Mouse (Mus musculus): Measurements from ENCODE around the gene Foxred2. TPM values are rescaled to one million over a fixed set of nuclear protein-coding genes. Genes with fewer than 3 reads are reported as not detected.

Foxred2 gene
- polyA plus RNA-seq (2012; rRNA removed): 1.0 and 4.0 TPM in 2 replicates

GRCm38 (mm10) chr15:77956404-77956901 is at the start of gene Foxred2:
TSS of gene Foxred2 (minus strand) at chr15:77956722.
- H3K36me3 ChIP-seq (ENCODE audit: control insufficient read depth, insufficient read depth, low read length): peaks cover 2% of the 10 kb centered on the region; the same call in 1 of the 2 replicates
- H3K4me1 ChIP-seq (ENCODE audit: control insufficient read depth, insufficient read depth, low read length): peaks cover 13% of the 10 kb centered on the region
- H3K27me3 ChIP-seq (ENCODE audit: control insufficient read depth, insufficient read depth, low read length): no peaks in the 10 kb centered on the region
- peak within 1 kb of the TSS; percentile 83 for H3K4me3 ChIP-seq (ENCODE audit: control insufficient read depth, low read depth, low read length)
- TF ChIP-seq POLR2A (IDR thresholded peaks at IDR 0.05; ENCODE audit: control insufficient read depth, low read depth, low read length) (peak; percentile 46), CTCF (IDR thresholded peaks at IDR 0.05; ENCODE audit: control insufficient read depth, insufficient read depth, insufficient replicate concordance, low read depth, low read length) (peak; percentile 29; the same call in 1 of the 2 replicates)
- no peak within 1 kb of the TSS for H3K27ac ChIP-seq (ENCODE audit: control insufficient read depth, insufficient read depth, low read depth, low read length)

- Histone ChIP-seq H3K4me3 (ENCODE audit: control insufficient read depth, low read depth, low read length) (no peak overlapping the region), H3K36me3 (ENCODE audit: control insufficient read depth, insufficient read depth, low read length) (no peaks in the 10 kb centered on the region), H3K27ac (ENCODE audit: control insufficient read depth, insufficient read depth, low read depth, low read length) (no peak overlapping the region), H3K27me3 (ENCODE audit: control insufficient read depth, insufficient read depth, low read length) (no peaks in the 10 kb centered on the region), H3K4me1 (ENCODE audit: control insufficient read depth, insufficient read depth, low read length) (peaks cover 20% of the 10 kb centered on the region)
- TF ChIP-seq CTCF (IDR thresholded peaks at IDR 0.05; ENCODE audit: control insufficient read depth, insufficient read depth, insufficient replicate concordance, low read depth, low read length): no peak
- TF ChIP-seq POLR2A (IDR thresholded peaks at IDR 0.05; ENCODE audit: control insufficient read depth, low read depth, low read length): peak; percentile 26; the same call in 1 of the 2 replicates
Measured at GRCm38 (mm10) chr15:78003929-78004328, 47.4 kb upstream of the Foxred2 start.

- H3K27ac ChIP-seq (ENCODE audit: control insufficient read depth, insufficient read depth, low read depth, low read length): no peak overlapping the region
- H3K4me3 ChIP-seq (ENCODE audit: control insufficient read depth, low read depth, low read length): no peak overlapping the region
- H3K4me1 ChIP-seq (ENCODE audit: control insufficient read depth, insufficient read depth, low read length): peaks cover 15% of the 10 kb centered on the region
- TF ChIP-seq CTCF (IDR thresholded peaks at IDR 0.05; ENCODE audit: control insufficient read depth, insufficient read depth, insufficient replicate concordance, low read depth, low read length): no peak
- TF ChIP-seq POLR2A (IDR thresholded peaks at IDR 0.05; ENCODE audit: control insufficient read depth, low read depth, low read length): no peak
- H3K36me3 ChIP-seq (ENCODE audit: control insufficient read depth, insufficient read depth, low read length): no peaks in the 10 kb centered on the region
- no peaks in the 10 kb centered on the region for H3K27me3 ChIP-seq (ENCODE audit: control insufficient read depth, insufficient read depth, low read length)
Measured at GRCm38 (mm10) chr15:78001400-78001799, 44.9 kb upstream of the Foxred2 start.

- Histone ChIP-seq H3K4me1 (ENCODE audit: control insufficient read depth, insufficient read depth, low read length) (no peaks in the 10 kb centered on the region), H3K27ac (ENCODE audit: control insufficient read depth, insufficient read depth, low read depth, low read length) (no peak overlapping the region), H3K36me3 (ENCODE audit: control insufficient read depth, insufficient read depth, low read length) (no peaks in the 10 kb centered on the region), H3K27me3 (ENCODE audit: control insufficient read depth, insufficient read depth, low read length) (no peaks in the 10 kb centered on the region), H3K4me3 (ENCODE audit: control insufficient read depth, low read depth, low read length) (no peak overlapping the region)
- TF ChIP-seq CTCF (IDR thresholded peaks at IDR 0.05; ENCODE audit: control insufficient read depth, insufficient read depth, insufficient replicate concordance, low read depth, low read length) (no peak), POLR2A (IDR thresholded peaks at IDR 0.05; ENCODE audit: control insufficient read depth, low read depth, low read length) (no peak)
Measured at GRCm38 (mm10) chr15:77988541-77988940, 32.0 kb upstream of the Foxred2 start.

GRCm38 (mm10) chr15:77983391-77983790 is 26.9 kb upstream of the Foxred2 start:
- TF ChIP-seq POLR2A (IDR thresholded peaks at IDR 0.05; ENCODE audit: control insufficient read depth, low read depth, low read length) (no peak), CTCF (IDR thresholded peaks at IDR 0.05; ENCODE audit: control insufficient read depth, insufficient read depth, insufficient replicate concordance, low read depth, low read length) (no peak)
- Histone ChIP-seq H3K27ac (ENCODE audit: control insufficient read depth, insufficient read depth, low read depth, low read length) (no peak overlapping the region), H3K4me1 (ENCODE audit: control insufficient read depth, insufficient read depth, low read length) (no peaks in the 10 kb centered on the region), H3K27me3 (ENCODE audit: control insufficient read depth, insufficient read depth, low read length) (no peaks in the 10 kb centered on the region), H3K36me3 (ENCODE audit: control insufficient read depth, insufficient read depth, low read length) (no peaks in the 10 kb centered on the region), H3K4me3 (ENCODE audit: control insufficient read depth, low read depth, low read length) (no peak overlapping the region)

- Histone ChIP-seq H3K27me3 (ENCODE audit: control insufficient read depth, insufficient read depth, low read length) (no peaks in the 10 kb centered on the region), H3K4me3 (ENCODE audit: control insufficient read depth, low read depth, low read length) (no peak overlapping the region), H3K27ac (ENCODE audit: control insufficient read depth, insufficient read depth, low read depth, low read length) (no peak overlapping the region), H3K36me3 (ENCODE audit: control insufficient read depth, insufficient read depth, low read length) (no peaks in the 10 kb centered on the region), H3K4me1 (ENCODE audit: control insufficient read depth, insufficient read depth, low read length) (no peaks in the 10 kb centered on the region)
- peak; percentile 93 for TF ChIP-seq CTCF (IDR thresholded peaks at IDR 0.05; ENCODE audit: control insufficient read depth, insufficient read depth, insufficient replicate concordance, low read depth, low read length)
- TF ChIP-seq POLR2A (IDR thresholded peaks at IDR 0.05; ENCODE audit: control insufficient read depth, low read depth, low read length): no peak
Measured at GRCm38 (mm10) chr15:77982195-77982939, 25.8 kb upstream of the Foxred2 start.

GRCm38 (mm10) chr15:77981181-77981680 is 24.7 kb upstream of the Foxred2 start:
- no peaks in the 10 kb centered on the region for H3K4me1 ChIP-seq (ENCODE audit: control insufficient read depth, insufficient read depth, low read length)
- no peaks in the 10 kb centered on the region for H3K36me3 ChIP-seq (ENCODE audit: control insufficient read depth, insufficient read depth, low read length)
- H3K4me3 ChIP-seq (ENCODE audit: control insufficient read depth, low read depth, low read length): no peak overlapping the region
- no peaks in the 10 kb centered on the region for H3K27me3 ChIP-seq (ENCODE audit: control insufficient read depth, insufficient read depth, low read length)
- TF ChIP-seq CTCF (IDR thresholded peaks at IDR 0.05; ENCODE audit: control insufficient read depth, insufficient read depth, insufficient replicate concordance, low read depth, low read length) (no peak), POLR2A (IDR thresholded peaks at IDR 0.05; ENCODE audit: control insufficient read depth, low read depth, low read length) (no peak)
- H3K27ac ChIP-seq (ENCODE audit: control insufficient read depth, insufficient read depth, low read depth, low read length): no peak overlapping the region

Data from testis, adult 2 months (tissue).